Mouse (Mus musculus): ENCODE results near the gene Rab8b.

GRCm38 (mm10) chr9:66883500-66883899, 36.0 kb downstream of the Rab8b start:
- TF ChIP-seq CTCF (IDR thresholded peaks at IDR 0.05; ENCODE audit: borderline replicate concordance, insufficient read depth, low read depth, low read length) (no peak), POLR2A (IDR thresholded peaks at IDR 0.05; ENCODE audit: borderline replicate concordance, insufficient read depth, low read length) (no peak)

Measured in cerebellum, adult 2 months (tissue).